Mouse (Mus musculus) right cerebral cortex, postnatal 4 days (tissue): ENCODE results near the gene Mup6.
"Not testable (repeated sequence)": the region's sequence is repeated elsewhere in the genome, so short reads cannot be mapped to it uniquely, and the experiment has no call there.

ENCODE experiments used
- DNase-seq: peaks from one replicate; pipeline ENCODE4 v3.0.0-alpha.2; 2022

The Mup6 gene

DNA sequence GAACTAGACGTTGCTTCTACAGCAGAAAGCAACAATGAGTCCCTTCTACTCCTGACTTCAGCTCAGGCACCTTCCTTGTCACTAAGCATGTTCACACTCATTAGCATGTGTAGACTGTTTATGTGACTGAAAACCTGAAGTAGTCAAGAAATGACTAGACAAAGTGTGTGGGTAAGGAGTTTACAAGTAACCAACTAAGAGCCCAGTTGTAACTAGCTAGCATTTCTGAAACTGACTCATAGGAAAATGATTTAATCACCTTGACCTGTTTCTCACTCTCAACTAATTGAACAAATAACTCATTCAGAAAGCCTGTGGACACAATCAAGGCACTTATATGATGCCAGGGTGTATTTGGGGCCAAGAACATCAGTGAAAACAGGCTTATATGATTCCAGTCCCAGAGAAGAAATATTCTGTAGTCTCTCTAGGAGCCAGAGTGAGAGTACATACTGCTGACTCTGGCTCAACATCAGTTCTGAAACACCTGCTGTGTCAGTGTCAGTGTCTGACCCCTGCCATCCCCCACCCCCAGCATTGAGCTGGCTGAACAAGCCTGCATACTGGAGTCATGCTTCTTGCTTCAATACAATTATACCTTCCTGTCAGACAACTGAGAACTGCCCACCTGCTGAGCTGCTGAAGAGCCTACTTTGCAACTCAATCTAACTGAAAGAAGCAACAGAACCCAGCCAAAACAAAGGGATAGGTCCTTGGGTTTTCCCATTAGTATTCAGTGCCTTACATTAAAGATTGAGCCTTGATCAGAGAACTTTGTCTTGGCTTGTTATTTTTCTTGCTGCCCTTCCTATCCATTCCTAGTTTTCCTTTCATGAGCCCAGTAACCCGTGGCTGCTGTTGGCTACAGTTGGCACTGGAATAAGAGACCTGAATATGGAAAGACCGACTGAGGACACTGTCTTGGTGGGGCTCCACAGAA is at the start of gene Mup6:
Gene Mup6, plus strand, starts transcription at position 890 of the 940 bp plus-strand sequence.
- DNase-seq = no peak

DNA sequence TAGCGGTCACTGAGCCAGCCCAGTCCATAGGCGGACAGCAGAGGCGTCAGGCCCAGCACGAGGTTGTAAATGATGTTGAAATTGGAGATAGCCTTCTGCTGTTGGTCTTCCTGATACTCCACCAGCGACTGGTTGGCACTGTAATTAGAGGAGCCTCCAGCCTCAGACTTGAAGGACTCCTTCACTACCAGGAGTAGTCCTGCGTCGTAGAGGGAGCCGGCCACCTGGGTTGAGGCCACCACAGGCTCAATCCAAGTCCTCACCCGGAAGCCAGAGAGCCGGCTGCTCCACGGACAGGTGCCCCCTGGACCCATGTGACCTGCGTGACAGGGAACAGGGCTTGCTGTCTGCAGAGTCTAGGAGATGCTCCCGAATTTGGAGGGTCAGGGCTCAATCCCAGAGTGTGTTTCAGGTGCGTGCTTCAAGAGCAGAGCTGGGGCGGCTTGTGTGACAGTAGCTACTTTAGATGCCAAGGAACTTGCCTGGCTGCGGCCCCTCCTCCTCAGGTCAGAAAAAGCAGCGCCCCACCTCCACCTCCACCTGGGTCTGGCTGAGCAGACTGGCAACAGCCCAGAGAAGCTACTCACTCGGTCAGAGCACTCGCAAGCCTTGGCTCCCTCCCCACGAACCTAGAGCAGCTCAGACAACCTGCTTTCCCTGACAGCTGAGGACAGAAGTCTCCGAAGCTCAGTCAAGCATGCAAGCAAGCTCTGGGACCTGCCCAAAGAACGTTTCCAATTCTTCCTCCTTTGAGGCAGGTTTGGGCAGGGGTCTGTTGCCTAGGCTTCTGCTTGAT is 49.3 kb upstream of the Mup6 start, which contains the start of gene Slc46a2:
Gene Slc46a2, minus strand, starts transcription at position 449 of the 796 bp plus-strand sequence.
- DNase-seq = no peak

DNA sequence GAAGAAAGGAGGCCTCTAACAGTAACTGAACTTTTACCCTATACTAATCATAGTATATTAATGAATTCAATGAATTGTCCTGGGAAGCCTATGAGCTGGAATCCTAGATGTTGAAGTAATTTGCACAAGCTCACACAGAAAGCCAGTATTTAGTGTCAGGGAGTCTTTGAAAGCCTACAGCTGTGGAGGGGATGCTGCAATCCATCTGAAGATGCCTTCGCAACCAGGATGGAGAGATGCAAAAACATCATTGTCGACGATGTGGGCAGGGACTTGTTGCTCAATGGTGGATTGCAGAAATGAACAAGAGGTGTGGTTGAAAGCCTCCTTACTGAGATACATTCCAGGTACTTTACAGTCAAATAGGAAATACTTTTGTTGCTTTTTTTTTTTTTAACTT is 46.1 kb upstream of the Mup6 start:
- no peak for DNase-seq

DNA sequence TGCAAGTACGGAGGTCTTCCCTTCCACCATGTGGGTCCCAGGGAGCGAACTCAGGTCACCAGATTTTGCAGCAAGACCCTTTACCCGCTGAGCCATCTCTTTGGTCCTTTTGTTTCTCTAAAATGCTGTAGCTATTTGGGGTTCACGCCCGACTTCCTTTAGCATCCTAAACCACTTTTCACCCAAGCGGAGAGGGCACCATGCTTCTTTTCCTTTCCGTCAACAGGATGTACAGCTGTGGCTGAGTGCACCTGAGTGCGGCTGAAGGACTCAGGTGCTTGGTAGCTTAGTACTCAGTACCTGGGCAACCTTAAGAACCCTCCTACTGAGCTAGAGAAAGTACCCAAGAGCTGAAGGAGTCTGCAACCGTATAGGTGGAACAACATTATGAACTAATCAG is 39.0 kb upstream of the Mup6 start:
- no peak for DNase-seq

DNA sequence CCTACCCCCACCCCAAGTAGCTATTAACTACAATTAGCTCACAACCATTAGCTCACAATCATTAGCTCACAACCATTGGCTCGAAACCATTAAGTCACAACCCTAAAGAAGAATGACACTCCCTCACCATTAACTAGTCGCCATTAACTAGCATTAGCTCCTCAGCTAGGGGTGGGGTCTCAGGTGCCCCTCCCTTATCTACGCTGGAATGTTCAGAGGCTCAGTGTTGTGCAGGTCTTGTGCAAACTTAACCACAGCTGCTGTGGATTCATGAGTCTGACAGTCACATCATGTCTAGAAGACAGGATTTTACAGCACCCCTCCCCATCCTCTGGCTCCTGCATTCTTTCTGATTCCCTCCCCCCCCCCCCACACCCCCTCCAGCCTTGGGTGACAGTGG is 36.4 kb upstream of the Mup6 start:
- DNase-seq = no peak

DNA sequence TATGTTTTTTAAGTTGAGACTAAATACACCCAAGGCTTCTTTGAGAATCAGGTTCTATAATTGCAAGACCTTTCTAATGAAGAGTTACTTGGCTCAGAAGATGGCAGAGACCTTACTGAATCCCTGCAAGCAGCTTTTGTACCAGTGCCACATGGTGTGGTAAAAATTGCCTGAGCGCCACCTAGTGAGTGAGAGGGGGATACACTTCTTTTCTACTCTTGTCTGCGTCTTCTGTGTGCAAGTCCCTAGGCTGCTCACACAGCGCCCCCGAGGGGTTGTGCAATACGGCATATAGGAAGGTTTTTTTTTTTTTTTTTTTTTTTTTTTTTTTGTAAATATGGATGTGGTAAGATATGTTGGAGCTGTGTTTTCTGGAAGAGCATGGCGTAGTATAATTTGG is 35.7 kb upstream of the Mup6 start:
- peak; percentile 49 for DNase-seq

DNA sequence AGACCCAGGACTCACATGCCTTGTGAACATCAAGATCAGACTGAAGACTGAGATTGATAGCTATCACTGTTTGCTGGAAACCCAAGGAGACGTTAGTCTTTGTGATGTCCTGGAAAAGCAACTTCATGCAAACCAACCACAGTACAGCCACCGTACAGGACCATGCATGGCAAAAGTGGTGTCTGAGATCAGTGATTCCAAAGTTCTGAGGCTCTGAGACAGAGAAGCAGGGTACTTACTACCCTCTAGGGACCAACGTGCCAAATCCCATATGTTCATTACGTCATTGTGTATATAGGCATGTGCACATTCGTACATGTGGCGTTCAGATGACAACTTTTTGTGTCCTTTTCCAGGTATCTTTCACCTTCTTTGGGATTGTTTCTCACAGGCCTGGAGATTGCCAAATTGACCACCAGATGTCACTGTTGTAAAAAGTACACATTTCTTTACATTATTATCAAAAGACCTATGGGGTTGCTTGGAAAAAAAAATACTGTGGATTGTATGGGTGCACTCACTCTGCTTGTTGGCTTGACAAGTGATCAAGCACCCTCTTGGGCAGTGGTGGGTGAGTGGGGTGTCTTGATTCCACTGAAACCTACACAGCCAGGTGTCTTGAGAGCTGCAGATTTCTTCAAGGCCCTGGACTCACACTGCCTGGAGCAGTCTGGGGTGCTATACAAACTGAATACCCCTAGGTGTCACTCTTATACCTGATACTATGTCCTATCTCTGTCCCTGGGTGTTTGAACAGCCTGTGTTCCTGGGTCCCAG is 31.4 kb upstream of the Mup6 start:
- peak; percentile 11 for DNase-seq

DNA sequence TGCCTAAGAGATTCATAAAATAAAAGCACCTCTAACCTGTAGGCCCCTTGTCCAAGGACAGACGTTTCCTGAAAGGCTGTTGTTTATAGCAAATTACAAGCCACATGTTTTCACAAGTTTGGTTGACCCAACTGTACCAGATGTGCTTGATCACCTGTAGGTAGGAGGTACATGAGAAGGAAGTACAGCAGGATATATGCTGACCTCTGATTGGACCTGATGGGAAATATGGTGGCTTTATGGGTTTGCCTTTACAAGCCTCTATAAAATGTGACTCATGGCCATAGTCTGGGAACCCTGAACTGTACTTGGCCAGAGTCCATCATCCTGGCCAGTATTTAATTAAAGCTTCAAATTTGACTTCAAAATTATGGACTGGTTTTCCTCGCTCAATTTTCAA is 26.6 kb upstream of the Mup6 start:
- DNase-seq = no peak

DNA sequence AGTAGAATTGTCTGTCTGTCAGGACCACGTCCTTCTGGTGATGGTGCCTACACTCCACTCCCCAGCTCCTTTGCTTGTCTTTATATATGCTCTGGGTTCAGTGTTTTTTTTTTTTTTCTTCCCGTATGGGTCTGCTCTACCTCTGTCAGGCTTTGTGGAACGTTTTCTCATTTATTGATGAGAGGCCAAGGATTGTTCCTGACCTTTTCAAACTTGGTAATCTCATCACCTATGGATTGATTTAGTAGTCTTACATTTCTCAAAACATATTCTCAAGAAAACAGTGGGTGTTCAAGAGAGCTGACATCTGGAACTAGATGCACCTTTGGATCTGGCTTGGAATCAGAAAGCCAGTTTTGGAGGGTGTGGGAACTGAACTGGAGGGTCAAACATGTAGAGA is 3.5 kb upstream of the Mup6 start, which contains the start of gene Mup4:
Gene Mup4, minus strand, starts transcription at position 101 of the 400 bp plus-strand sequence.
- DNase-seq = no peak

DNA sequence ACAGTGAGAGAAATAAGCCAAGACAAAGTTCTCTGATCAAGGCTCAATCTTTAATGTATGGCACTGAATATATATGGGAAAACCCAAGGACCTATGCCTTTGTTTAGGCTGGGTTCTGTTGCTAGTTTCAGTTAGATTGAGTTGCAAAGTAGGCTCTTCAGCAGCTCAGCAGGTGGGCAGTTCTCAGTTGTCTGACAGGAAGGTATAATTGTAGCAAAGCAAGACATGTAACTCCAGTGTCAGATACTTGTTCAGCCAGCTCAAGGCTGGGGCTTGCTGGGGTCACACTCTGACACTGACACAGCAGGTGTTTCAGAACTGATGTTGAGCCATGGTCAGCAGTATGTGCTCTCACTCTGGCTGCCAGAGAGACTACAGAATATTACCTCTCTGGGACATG is 33.8 kb downstream of the Mup6 start:
- DNase-seq = not testable (repeated sequence)

DNA sequence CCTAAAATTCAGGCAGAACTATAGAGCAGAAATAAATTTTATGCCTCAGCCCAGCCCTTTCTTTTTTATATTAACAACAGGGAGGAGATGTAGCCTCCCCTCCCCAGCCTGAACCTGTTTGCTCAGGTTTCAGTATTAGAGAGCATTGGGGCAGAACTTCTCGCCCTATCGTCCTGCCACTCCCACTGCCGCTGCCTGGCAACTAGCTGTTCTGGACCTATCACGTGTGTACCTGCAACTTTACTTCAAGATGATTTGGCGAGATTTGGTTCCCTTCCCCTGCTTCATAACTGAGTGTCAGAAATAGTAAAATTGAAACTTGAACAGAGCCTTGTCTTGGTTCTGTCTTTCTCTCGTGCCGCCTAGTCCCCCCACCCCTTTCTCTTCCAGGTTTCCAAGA is 56.0 kb downstream of the Mup6 start:
- DNase-seq = not testable (repeated sequence)

DNA sequence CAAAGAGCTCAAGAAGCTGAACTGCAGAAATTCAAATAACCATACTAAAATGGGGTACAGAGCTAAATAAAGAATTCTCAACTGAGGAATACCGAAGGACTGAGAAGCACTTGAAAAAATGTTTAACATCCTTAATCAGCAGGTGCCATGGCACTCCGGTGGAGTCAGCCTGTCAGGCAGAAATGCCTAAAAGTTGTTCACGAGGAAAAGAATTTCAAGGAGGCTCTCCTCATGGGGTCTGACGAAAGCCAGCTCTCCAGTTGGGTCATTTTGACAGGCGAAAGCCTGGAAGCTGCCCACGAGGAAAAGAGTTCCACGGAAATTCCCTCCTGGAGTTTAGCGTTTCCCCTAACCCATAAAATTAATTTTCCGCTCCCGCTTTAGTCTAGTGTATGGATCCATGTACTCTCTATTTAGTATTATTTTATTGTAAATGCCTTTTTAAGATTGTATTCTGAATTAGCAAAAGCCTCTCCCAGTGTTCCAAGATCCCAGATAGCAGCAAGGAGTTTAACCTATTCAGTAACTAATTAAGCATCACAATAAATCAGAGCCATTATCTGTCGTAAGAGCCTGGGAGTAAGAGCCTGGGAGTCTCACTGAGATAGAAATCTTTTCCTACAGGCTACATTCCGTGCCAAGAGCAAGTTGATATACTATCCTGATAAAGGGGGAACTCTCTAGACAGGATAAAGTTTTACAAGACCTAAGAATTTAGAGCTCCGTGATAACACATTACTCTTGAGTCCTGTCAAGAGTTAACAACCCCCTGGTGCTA is 65.4 kb downstream of the Mup6 start:
- not testable (repeated sequence) for DNase-seq
